Mouse (Mus musculus) heart, postnatal 14 days (tissue): ENCODE measurements around the gene Spo11. TPM values are rescaled to one million over a fixed set of nuclear protein-coding genes. Genes with fewer than 3 reads are reported as not detected.
A peak's percentile ranks its signal among the peaks of the same experiment; 100 is the strongest.

Experiments used
- DNase-seq, 2 experiments: peaks; one replicate each; pipeline ENCODE4 v3.0.0; 2021 to 2022
- intact Hi-C: fragments of 180-260 bp; cut with DNase I; formaldehyde crosslinking; loops from one replicate; pipeline ENCODE4 v1.15.1; 2025
- total RNA-seq, 2 experiments: library from RNA; stranded (reverse); gene quantifications; 2 replicates each; pipeline ENCODE4 v1.2.3; 2021

The Spo11 gene
- total RNA-seq, 2 experiments from 2014 or later: 0.07 to 0.93 TPM

GRCm38 (mm10) chr2:172999630-173000284 lies 22.3 kb downstream of the Spo11 start, which contains the start of gene Rae1:
Gene Rae1 (plus strand): TSS chr2:173000117.
- DNase-seq: peak; percentile 100
- intact Hi-C loops: loop anchor here (2.0 to 10.0 kb wide), 7 partner anchors 19 to 1345 kb away; partner anchors contain the start of genes Aurka, Cstf1 and Gm20721

GRCm38 (mm10) chr2:173000285-173000652 lies 22.8 kb downstream of the Spo11 start:
- intact Hi-C loops: loop anchor here (2.0 to 10.0 kb wide), 3 partner anchors 19 to 1345 kb away; partner anchors contain the start of genes Aurka, Cstf1 and Gm20721
- DNase-seq: peak; percentile 64 to 75

- intact Hi-C loops: loop anchor here (2.0 to 10.0 kb wide), 3 partner anchors 18 to 1344 kb away; partner anchors contain the start of genes Aurka, Cstf1 and Gm20721
- DNase-seq: no peak
Measured at GRCm38 (mm10) chr2:173000921-173001320, 23.4 kb downstream of the Spo11 start.

GRCm38 (mm10) chr2:173003737-173004136 lies 26.2 kb downstream of the Spo11 start:
- intact Hi-C loops: loop anchor here (10.0 kb wide), 2 partner anchors 629 to 1341 kb away; partner anchors contain the start of genes Aurka, Cstf1 and Gm20721
- no peak for DNase-seq

- DNase-seq: no peak
- intact Hi-C loops: no loop called here
Measured at GRCm38 (mm10) chr2:173010220-173010717, 32.8 kb downstream of the Spo11 start.

GRCm38 (mm10) chr2:173011440-173011839 lies 33.9 kb downstream of the Spo11 start:
- intact Hi-C loops: no loop called here
- no peak for DNase-seq

- intact Hi-C loops: no loop called here
- no peak for DNase-seq
Measured at GRCm38 (mm10) chr2:173014741-173015287, 37.3 kb downstream of the Spo11 start.

GRCm38 (mm10) chr2:173017940-173018339 lies 40.4 kb downstream of the Spo11 start:
- intact Hi-C loops: loop anchor here (2.0 kb wide), 1 partner anchor 17 kb away; the partner anchor contains the start of gene Rae1
- DNase-seq: no peak

GRCm38 (mm10) chr2:173018618-173019017 lies 41.1 kb downstream of the Spo11 start:
- intact Hi-C loops: loop anchor here (2.0 kb wide), 1 partner anchor 18 kb away; the partner anchor contains the start of gene Rae1
- peak; percentile 57 to 61 for DNase-seq

- intact Hi-C loops: loop anchor here (2.0 kb wide), 1 partner anchor 19 kb away; the partner anchor contains the start of gene Rae1
- no peak for DNase-seq
Measured at GRCm38 (mm10) chr2:173019322-173019721, 41.8 kb downstream of the Spo11 start.

GRCm38 (mm10) chr2:173019790-173020189 lies 42.3 kb downstream of the Spo11 start:
- intact Hi-C loops: loop anchor here (2.0 kb wide), 1 partner anchor 19 kb away; the partner anchor contains the start of gene Rae1
- peak; percentile 89 to 92 for DNase-seq

GRCm38 (mm10) chr2:173020430-173020829 lies 42.9 kb downstream of the Spo11 start, which contains the start of gene Rbm38:
Gene Rbm38 (plus strand): TSS chr2:173020498.
- no peak for DNase-seq
- intact Hi-C loops: no loop called here

- peak; percentile 94 to 96 for DNase-seq
- intact Hi-C loops: no loop called here
Measured at GRCm38 (mm10) chr2:173021633-173022055, 44.1 kb downstream of the Spo11 start.

- DNase-seq: peak; percentile 52 to 56
- intact Hi-C loops: no loop called here
Measured at GRCm38 (mm10) chr2:173022056-173022681, 44.7 kb downstream of the Spo11 start.

- intact Hi-C loops: loop anchor here (1.0 kb wide), 1 partner anchor 58 kb away; no protein-coding TSS in a partner anchor
- peak; percentile 46 to 61 for DNase-seq
Measured at GRCm38 (mm10) chr2:173022813-173023212, 45.3 kb downstream of the Spo11 start.

GRCm38 (mm10) chr2:173023371-173023851 lies 45.9 kb downstream of the Spo11 start:
- intact Hi-C loops: loop anchor here (1.0 kb wide), 1 partner anchor 58 kb away; no protein-coding TSS in a partner anchor
- no peak for DNase-seq

GRCm38 (mm10) chr2:173023966-173024365 lies 46.5 kb downstream of the Spo11 start:
- intact Hi-C loops: loop anchor here (1.0 kb wide), 1 partner anchor 57 kb away; no protein-coding TSS in a partner anchor
- DNase-seq: no peak

GRCm38 (mm10) chr2:173024392-173024791 lies 46.9 kb downstream of the Spo11 start:
- DNase-seq: no peak
- intact Hi-C loops: no loop called here

- DNase-seq: no peak
- intact Hi-C loops: no loop called here
Measured at GRCm38 (mm10) chr2:173024938-173025337, 47.4 kb downstream of the Spo11 start.

GRCm38 (mm10) chr2:173026286-173026685 lies 48.8 kb downstream of the Spo11 start:
- DNase-seq: no peak
- intact Hi-C loops: no loop called here
